In genomic region chr3:121646364-121647048, GRCm38 (mm10) we compare ENCODE assay signal across 10 mouse cellular contexts. TPM values are rescaled to one million over a fixed set of nuclear protein-coding genes. Genes with fewer than 3 reads are reported as not detected.
A peak's percentile ranks its signal among the peaks of the same experiment; 100 is the strongest.
DNase-seq lines count a peak whose midpoint lies in the region; ATAC-seq and TF ChIP-seq lines count a peak whose summit lies in the region.
"Had no signal": no experiment of that assay in that cellular context is flagged by ENCODE, and none has a peak within 500 bp of the region (broad histone marks: within the 10 kb centered on the region; RNA-seq: fewer than 3 reads in every experiment).

No protein-coding gene starts in this region.

- no peaks in the 10 kb centered on the region for H3K27me3 ChIP-seq in heart, embryonic 14.5 days (ENCODE audit: control insufficient read depth, insufficient read depth, low read length)
- H3K27me3 ChIP-seq in midbrain, embryonic 13.5 days = no peaks in the 10 kb centered on the region
- no peaks in the 10 kb centered on the region for H3K27me3 ChIP-seq in hindbrain, postnatal 0 days (ENCODE audit: insufficient read depth, low read length)

- H3K9me3 ChIP-seq in heart, embryonic 14.5 days (ENCODE audit: control insufficient read depth, low read length) = no peaks in the 10 kb centered on the region
- no peaks in the 10 kb centered on the region for H3K9me3 ChIP-seq in midbrain, embryonic 13.5 days
- H3K9me3 ChIP-seq in hindbrain, postnatal 0 days (ENCODE audit: low read length) = no peaks in the 10 kb centered on the region

- H3K27ac ChIP-seq in heart, embryonic 14.5 days (replicated peaks in 1 of 2; ENCODE audit: control insufficient read depth in 1 of 2, insufficient read depth in 1 of 2, low read depth in 2 of 2, low read length in 2 of 2) = peak overlapping the region; percentile 34 to 43; a peak in 2 of 4 replicates
- H3K27ac ChIP-seq in midbrain, embryonic 13.5 days = no peak overlapping the region
- H3K27ac ChIP-seq in hindbrain, postnatal 0 days = no peak overlapping the region

- WGBS in heart, embryonic 14.5 days = 36% methylated on average over 9 of the region's 9 CpGs
- WGBS in midbrain, embryonic 13.5 days = 73% methylated on average over 9 of the region's 9 CpGs
- WGBS in hindbrain, postnatal 0 days = 77% methylated on average over 9 of the region's 9 CpGs

- peak; percentile 45 for DNase-seq in ovary, postnatal 36 days (ENCODE audit: low spot score)
- DNase-seq in ovary, postnatal 14 days (ENCODE audit: low spot score) = no peak
- peak; percentile 49 to 76 for DNase-seq in kidney, postnatal 4 days
- DNase-seq in testis, postnatal 10 days (ENCODE audit: low spot score) = peak; percentile 48
- no peak for DNase-seq in hindbrain, postnatal 0 days (ENCODE audit: low spot score)
- no peak for DNase-seq in right cerebral cortex, postnatal 36 days (ENCODE audit: low spot score in 2 of 2)

- peaks cover 19% of the 10 kb centered on the region in 2 experiments for H3K4me1 ChIP-seq in heart, embryonic 14.5 days (ENCODE audit: control insufficient read depth in 2 of 2, insufficient read depth in 2 of 2, low read length in 2 of 2)
- no peaks in the 10 kb centered on the region for H3K4me1 ChIP-seq in midbrain, embryonic 13.5 days (replicated peaks)
- peaks cover 4% of the 10 kb centered on the region; the same call in 1 of the 2 replicates for H3K4me1 ChIP-seq in hindbrain, postnatal 0 days (ENCODE audit: insufficient read depth, low read length)

- no peak for TF ChIP-seq CTCF in hindbrain, postnatal 0 days (IDR thresholded peaks at IDR 0.05; ENCODE audit: low read depth)

- H3K9ac ChIP-seq in heart, embryonic 14.5 days (ENCODE audit: low read length) = no peak overlapping the region
- H3K9ac ChIP-seq in midbrain, embryonic 13.5 days (replicated peaks) = no peak overlapping the region
- no peak overlapping the region for H3K9ac ChIP-seq in hindbrain, postnatal 0 days (replicated peaks; ENCODE audit: low read length)

- H3K4me2 ChIP-seq in heart, embryonic 14.5 days (ENCODE audit: low read length) = no peak overlapping the region
- H3K4me2 ChIP-seq in midbrain, embryonic 13.5 days (replicated peaks) = no peak overlapping the region
- H3K4me2 ChIP-seq in hindbrain, postnatal 0 days (ENCODE audit: low read depth, low read length) = no peak overlapping the region

- no peaks in the 10 kb centered on the region for H3K36me3 ChIP-seq in heart, embryonic 14.5 days (ENCODE audit: control insufficient read depth, insufficient read depth, low read length)
- H3K36me3 ChIP-seq in midbrain, embryonic 13.5 days = no peaks in the 10 kb centered on the region
- H3K36me3 ChIP-seq in hindbrain, postnatal 0 days (ENCODE audit: insufficient read depth, low read length) = no peaks in the 10 kb centered on the region

- ATAC-seq in heart, embryonic 14.5 days (ENCODE audit: insufficient number of reproducible peaks, insufficient read depth, low FRiP score, low read depth) = no peak
- ATAC-seq in midbrain, embryonic 13.5 days = no peak
- ATAC-seq in hindbrain, postnatal 0 days = no peak

- no peak overlapping the region for H3K4me3 ChIP-seq in heart, embryonic 14.5 days (ENCODE audit: control insufficient read depth in 1 of 2, insufficient read depth in 1 of 2, low read depth in 1 of 2, low read length in 2 of 2)
- H3K4me3 ChIP-seq in midbrain, embryonic 13.5 days (replicated peaks) = no peak overlapping the region
- H3K4me3 ChIP-seq in hindbrain, postnatal 0 days (ENCODE audit: low read length) = no peak overlapping the region

RNA-seq across cellular contexts. Expression of gene 4930432M17Rik, which starts 24.1 kb away (rescaled TPM):
- not detected in 2 replicates for polyA plus RNA-seq in heart, embryonic 14.5 days (2014; fragmentation: Nextera tagmentation; extraction: Ambion mirVana)
- polyA plus RNA-seq in midbrain, embryonic 13.5 days (2015; fragmentation: Nextera tagmentation; extraction: Ambion mirVana) = not detected in 2 replicates
- not detected in 2 replicates for total RNA-seq in hindbrain, postnatal 0 days (2014; rRNA removed)
- not detected in 2 replicates for polyA plus RNA-seq in hindbrain, postnatal 0 days (2015; fragmentation: Nextera tagmentation; extraction: Ambion mirVana)
- total RNA-seq: neutrophil, adult 5-6 weeks had no signal
- polyA plus RNA-seq: limb, embryonic 11.5 days had no signal

Comparison
In these comparisons a context has a peak if more than half of its experiments do, and no peak if none do; other contexts are left out.
1. DNase-seq: peak in ovary, postnatal 36 days (single experiment), kidney, postnatal 4 days (2 of 2) and testis, postnatal 10 days (single experiment); none in ovary, postnatal 14 days (single experiment), hindbrain, postnatal 0 days (single experiment) and right cerebral cortex, postnatal 36 days (0 of 2).
2. H3K27ac ChIP-seq: peak in heart, embryonic 14.5 days (2 of 2); none in midbrain, embryonic 13.5 days (single experiment) and hindbrain, postnatal 0 days (single experiment).